Mouse (Mus musculus): ENCODE results near the gene Gabarap.
"Not testable (repeated sequence)": the region's sequence is repeated elsewhere in the genome, so short reads cannot be mapped to it uniquely, and the experiment has no call there.

The Gabarap gene

GRCm38 (mm10) chr11:69999666-70000065, 8.7 kb downstream of the Gabarap start:
- DNase-seq (ENCODE audit: low spot score) = no peak

GRCm38 (mm10) chr11:70000396-70000898, 9.5 kb downstream of the Gabarap start, which contains the start of gene Dvl2:
Gene Dvl2, plus strand, starts transcription at chr11:70000595.
- peak; percentile 94 for DNase-seq (ENCODE audit: low spot score)

GRCm38 (mm10) chr11:70001159-70001558, 10.2 kb downstream of the Gabarap start:
- DNase-seq (ENCODE audit: low spot score) = no peak

- DNase-seq (ENCODE audit: low spot score) = peak; percentile 58
These were observed 10.9 kb downstream of the Gabarap start for GRCm38 (mm10) chr11:70001865-70002264.

- DNase-seq (ENCODE audit: low spot score) = no peak
These were observed 11.5 kb downstream of the Gabarap start for GRCm38 (mm10) chr11:70002471-70002870.

GRCm38 (mm10) chr11:70005521-70005920, 14.6 kb downstream of the Gabarap start:
- peak; percentile 68 for DNase-seq (ENCODE audit: low spot score)

- DNase-seq (ENCODE audit: low spot score) = no peak
These were observed 19.1 kb downstream of the Gabarap start for GRCm38 (mm10) chr11:70010033-70010432.

GRCm38 (mm10) chr11:70010548-70010947, 19.6 kb downstream of the Gabarap start:
- DNase-seq (ENCODE audit: low spot score) = no peak

GRCm38 (mm10) chr11:70010961-70011360, 20.0 kb downstream of the Gabarap start:
- no peak for DNase-seq (ENCODE audit: low spot score)

- no peak for DNase-seq (ENCODE audit: low spot score)
These were observed 22.0 kb downstream of the Gabarap start for GRCm38 (mm10) chr11:70012931-70013330.

- DNase-seq (ENCODE audit: low spot score) = no peak
These were observed 22.5 kb downstream of the Gabarap start for GRCm38 (mm10) chr11:70013408-70013807.

GRCm38 (mm10) chr11:70014051-70014450, 23.1 kb downstream of the Gabarap start:
- no peak for DNase-seq (ENCODE audit: low spot score)

- DNase-seq (ENCODE audit: low spot score) = peak; percentile 85
These were observed 24.1 kb downstream of the Gabarap start, which contains the start of gene Acadvl for GRCm38 (mm10) chr11:70014880-70015558. Gene Acadvl, minus strand, starts transcription at chr11:70015411.

GRCm38 (mm10) chr11:70015677-70016076, 24.7 kb downstream of the Gabarap start:
- no peak for DNase-seq (ENCODE audit: low spot score)

- not testable (repeated sequence) for DNase-seq (ENCODE audit: low spot score)
These were observed 25.2 kb downstream of the Gabarap start for GRCm38 (mm10) chr11:70016177-70016576.

GRCm38 (mm10) chr11:70016669-70017068, 25.7 kb downstream of the Gabarap start, which contains the start of gene Dlg4:
Gene Dlg4, plus strand, starts transcription at chr11:70016942.
- DNase-seq (ENCODE audit: low spot score) = no peak

GRCm38 (mm10) chr11:70017199-70017767, 26.3 kb downstream of the Gabarap start:
- no peak for DNase-seq (ENCODE audit: low spot score)

GRCm38 (mm10) chr11:70018131-70018990, 27.4 kb downstream of the Gabarap start:
- DNase-seq (ENCODE audit: low spot score) = peak; percentile 70

GRCm38 (mm10) chr11:70019495-70020021, 28.6 kb downstream of the Gabarap start:
- DNase-seq (ENCODE audit: low spot score) = no peak

GRCm38 (mm10) chr11:70020022-70020631, 29.2 kb downstream of the Gabarap start:
- DNase-seq (ENCODE audit: low spot score) = peak; percentile 53

- peak; percentile 92 for DNase-seq (ENCODE audit: low spot score)
These were observed 29.9 kb downstream of the Gabarap start for GRCm38 (mm10) chr11:70020731-70021263.

Data from MN1 (cell line).